Mouse (Mus musculus) lung, embryonic 14.5 days (tissue): ENCODE results near the gene Faah. TPM values are rescaled to one million over a fixed set of nuclear protein-coding genes. Genes with fewer than 3 reads are reported as not detected.

ENCODE experiments used
- ATAC-seq: fragments of 200-750 bp; cut with Nextera tagmentation; 2 replicates; pipeline ENCODE4 v1.8.0; 2017; ENCODE audit warnings: mild to moderate bottlenecking, moderate TSS enrichment, moderate library complexity; ENCODE audit not compliant: insufficient read depth
- DNase-seq: peaks from one replicate; pipeline ENCODE4 v3.0.0-alpha.2; 2015
- H3K27ac ChIP-seq: fragments of 300-500 bp; sonication (generic); 2 replicates; pipeline ENCODE4 v1.5.1; 2014; ENCODE audit warnings: low read depth, mild to moderate bottlenecking, moderate library complexity
- H3K27me3 ChIP-seq: fragments of 300-500 bp; sonication (generic); 2 replicates; pipeline ENCODE4 v1.6.1; 2014; ENCODE audit warnings: low read length, control low read depth; ENCODE audit not compliant: insufficient read depth
- H3K36me3 ChIP-seq: fragments of 300-500 bp; sonication (generic); 2 replicates; pipeline ENCODE4 v1.6.1; 2014; ENCODE audit warnings: control low read depth; ENCODE audit not compliant: insufficient read depth
- H3K4me1 ChIP-seq: fragments of 300-500 bp; sonication (generic); 2 replicates; pipeline ENCODE4 v1.6.1; 2014; ENCODE audit warnings: antibody characterized with exemption, control low read depth; ENCODE audit not compliant: insufficient read depth
- H3K4me2 ChIP-seq: fragments of 300-500 bp; sonication (generic); 2 replicates; pipeline ENCODE4 v1.6.1; 2014; ENCODE audit warnings: mild to moderate bottlenecking
- H3K4me3 ChIP-seq: fragments of 300-500 bp; sonication (generic); 2 replicates; pipeline ENCODE4 v1.5.1; 2014; ENCODE audit warnings: low read depth, low read length
- H3K9ac ChIP-seq: fragments of 300-500 bp; sonication (generic); 2 replicates; pipeline ENCODE4 v1.6.1; 2014
- H3K9me3 ChIP-seq: fragments of 300-500 bp; sonication (generic); 2 replicates; pipeline ENCODE4 v1.6.1; 2016; ENCODE audit warnings: low read depth, low read length, control low read depth
- CTCF ChIP-seq: IDR thresholded peaks from 2 replicates; pipeline ENCODE4 v1.5.1; 2016; ENCODE audit warnings: antibody characterized with exemption, low read depth
- WGBS: fragments of 180-500 bp; shearing (Covaris S2); extraction: QIAGEN DNeasy Blood & Tissue Kit; methylation state at CpG from one replicate; pipeline ENCODE4 v1.1.7; 2014; 5-methylcytosine and 5-hydroxymethylcytosine counted together
- polyA plus RNA-seq: library from polyadenylated mRNA; unstranded; fragments of >200 nt; fragmentation: Nextera tagmentation; extraction: Ambion mirVana; gene quantifications from 2 replicates; pipeline ENCODE4 v1.2.1, GENCODE M21; 2014

Faah gene
- polyA plus RNA-seq, 1 experiment from 2014 or later = 6.3 TPM

DNA sequence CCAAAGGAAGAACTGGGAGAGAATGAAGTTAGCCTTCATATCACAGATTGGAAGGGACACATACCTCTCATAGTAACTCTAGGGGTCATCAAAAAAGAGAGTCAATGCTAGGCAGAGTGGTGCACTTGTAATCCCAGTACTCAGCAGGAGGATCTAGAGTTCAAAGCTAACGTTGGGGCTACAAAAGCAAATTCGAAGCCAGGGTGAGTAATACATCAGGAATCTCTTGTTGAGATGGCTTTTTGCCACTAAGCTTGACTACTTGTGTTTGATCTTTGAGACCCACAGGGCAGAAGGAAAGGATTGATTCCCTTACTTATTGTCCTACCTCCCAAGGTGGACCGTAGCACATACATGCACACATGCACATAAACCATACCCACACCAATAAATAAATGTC, 31.5 kb upstream of the Faah start:
- WGBS = 68% methylated on average over 3 of the region's 3 CpGs
- no peak for DNase-seq
- TF ChIP-seq CTCF = no peak

DNA sequence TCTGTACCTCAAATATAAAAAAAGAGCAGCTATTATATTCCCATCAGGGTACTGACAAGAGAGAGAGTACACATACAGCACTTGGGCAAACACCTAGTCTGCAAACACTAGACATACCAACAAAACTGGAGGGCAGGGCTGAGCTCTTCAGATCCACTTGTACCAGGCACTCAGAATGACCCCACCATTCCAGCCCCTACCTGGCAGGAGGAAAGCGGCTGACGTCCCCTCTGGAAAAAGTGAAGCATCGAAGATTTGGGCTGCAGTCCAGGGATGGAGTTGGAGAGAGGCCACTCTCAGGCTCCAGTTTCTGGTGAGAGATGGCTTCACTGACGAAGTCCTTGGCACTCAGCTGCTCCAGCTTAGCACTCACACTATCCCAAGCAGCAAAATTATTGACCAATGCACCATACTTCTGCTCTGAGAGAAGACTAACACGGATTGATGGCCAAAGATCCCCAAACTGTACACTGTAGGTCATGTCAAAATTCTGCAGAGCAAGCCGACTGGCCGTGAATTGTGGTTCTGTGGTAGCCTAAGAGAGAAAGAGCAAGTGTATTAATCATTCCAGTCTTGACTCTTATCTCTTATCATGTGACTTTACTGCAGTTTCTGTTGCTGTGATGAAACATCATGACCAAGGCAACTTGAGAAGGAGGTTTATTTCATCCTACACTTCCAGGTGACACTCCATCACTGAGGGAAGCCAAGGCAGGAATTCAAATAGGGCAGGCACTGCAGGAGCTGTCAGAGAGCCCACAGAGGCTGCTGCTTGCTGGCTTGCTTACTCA, 30.6 kb upstream of the Faah start:
- WGBS = 55% methylated on average over 7 of the region's 7 CpGs
- Histone ChIP-seq H3K4me3 (no peak overlapping the region), H3K9me3 (no peaks in the 10 kb centered on the region), H3K4me2 (peak overlapping the region; percentile 15; the same call in 1 of the 2 replicates), H3K4me1 (0 out of 2 replicates have a peak, but pooled peaks cover 6% of the 10 kb centered on the region), H3K36me3 (0 out of 2 replicates have a peak, but pooled peaks cover 10% of the 10 kb centered on the region), H3K9ac (no peak overlapping the region), H3K27me3 (no peaks in the 10 kb centered on the region), H3K27ac (peak overlapping the region; percentile 36; the same call in 1 of the 2 replicates)
- TF ChIP-seq CTCF = no peak
- DNase-seq (peak; percentile 73), ATAC-seq (peak; percentile 84)

More for the DNA sequence above, 31.5 kb upstream of the Faah start:
- Histone ChIP-seq H3K4me2 (no peak overlapping the region), H3K36me3 (0 out of 2 replicates have a peak, but pooled peaks cover 10% of the 10 kb centered on the region), H3K9me3 (no peaks in the 10 kb centered on the region), H3K9ac (no peak overlapping the region), H3K27ac (no peak overlapping the region), H3K4me1 (0 out of 2 replicates have a peak, but pooled peaks cover 6% of the 10 kb centered on the region), H3K27me3 (no peaks in the 10 kb centered on the region), H3K4me3 (no peak overlapping the region)
- no peak for ATAC-seq

DNA sequence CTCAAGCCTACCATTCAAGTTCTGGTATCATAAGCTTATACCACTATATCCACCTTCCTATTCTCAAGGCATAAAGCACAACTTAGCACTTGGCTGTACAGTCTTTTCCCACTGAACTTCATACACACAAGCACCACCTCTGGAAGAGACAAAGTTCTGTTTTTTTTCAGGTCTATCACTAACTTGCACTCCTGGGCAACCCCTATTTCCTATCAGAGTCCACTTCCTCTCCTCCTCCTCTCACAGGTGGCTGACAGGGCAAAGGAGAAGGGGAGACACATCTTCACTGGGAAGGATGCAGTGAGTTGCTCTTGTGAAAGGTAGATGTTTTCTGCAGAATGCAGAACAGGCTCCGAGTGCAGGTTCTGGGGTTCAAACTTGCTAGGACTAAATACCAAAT, 30.0 kb upstream of the Faah start:
- Histone ChIP-seq H3K4me2 (no peak overlapping the region), H3K4me3 (no peak overlapping the region), H3K27me3 (no peaks in the 10 kb centered on the region), H3K36me3 (peaks cover 13% of the 10 kb centered on the region; the same call in 1 of the 2 replicates), H3K27ac (no peak overlapping the region), H3K9me3 (no peaks in the 10 kb centered on the region), H3K9ac (no peak overlapping the region), H3K4me1 (0 out of 2 replicates have a peak, but pooled peaks cover 6% of the 10 kb centered on the region)
- ATAC-seq (no peak), DNase-seq (no peak)
- WGBS = 75% methylated on average over 1 of the region's 1 CpGs
- TF ChIP-seq CTCF = no peak

GRCm38 (mm10) chr4:116046604-116047003, 28.9 kb upstream of the Faah start:
- Histone ChIP-seq H3K4me3 (no peak overlapping the region), H3K4me2 (no peak overlapping the region), H3K9ac (no peak overlapping the region), H3K9me3 (no peaks in the 10 kb centered on the region), H3K27ac (no peak overlapping the region), H3K4me1 (0 out of 2 replicates have a peak, but pooled peaks cover 3% of the 10 kb centered on the region), H3K27me3 (no peaks in the 10 kb centered on the region), H3K36me3 (peaks cover 24% of the 10 kb centered on the region)
- no peak for TF ChIP-seq CTCF
- DNase-seq (no peak), ATAC-seq (no peak)
- WGBS = 81% methylated on average over 2 of the region's 2 CpGs

DNA sequence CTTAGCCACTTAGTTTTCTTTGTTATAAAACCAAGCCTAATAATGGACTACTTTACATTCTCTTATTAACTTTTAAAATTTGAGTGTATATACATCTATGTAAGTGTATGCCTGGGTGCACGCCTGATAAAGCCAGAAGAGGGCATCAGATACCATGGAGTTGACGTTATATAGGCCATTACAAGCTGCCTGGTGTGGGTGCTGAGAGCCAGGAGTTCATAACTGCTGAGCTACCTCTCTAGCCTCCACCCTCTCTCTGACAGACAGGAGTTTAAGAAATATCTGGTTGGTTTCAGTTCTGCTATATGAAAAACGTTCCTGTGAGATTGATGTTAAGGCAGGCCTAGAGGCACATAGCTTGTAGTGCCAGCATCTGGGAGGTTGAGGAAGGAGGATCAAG, 24.5 kb upstream of the Faah start:
- peak; percentile 15 for DNase-seq
- no peaks in the 10 kb centered on the region for H3K9me3 ChIP-seq
- no peak overlapping the region for H3K4me3 ChIP-seq
- no peaks in the 10 kb centered on the region for H3K27me3 ChIP-seq
- no peak for ATAC-seq
- no peak overlapping the region for H3K4me2 ChIP-seq
- WGBS = 72% methylated on average over 3 of the region's 3 CpGs
- no peak overlapping the region for H3K27ac ChIP-seq
- H3K9ac ChIP-seq = no peak overlapping the region
- TF ChIP-seq CTCF = peak; percentile 21
- H3K36me3 ChIP-seq = peaks cover 36% of the 10 kb centered on the region
- H3K4me1 ChIP-seq = no peaks in the 10 kb centered on the region

DNA sequence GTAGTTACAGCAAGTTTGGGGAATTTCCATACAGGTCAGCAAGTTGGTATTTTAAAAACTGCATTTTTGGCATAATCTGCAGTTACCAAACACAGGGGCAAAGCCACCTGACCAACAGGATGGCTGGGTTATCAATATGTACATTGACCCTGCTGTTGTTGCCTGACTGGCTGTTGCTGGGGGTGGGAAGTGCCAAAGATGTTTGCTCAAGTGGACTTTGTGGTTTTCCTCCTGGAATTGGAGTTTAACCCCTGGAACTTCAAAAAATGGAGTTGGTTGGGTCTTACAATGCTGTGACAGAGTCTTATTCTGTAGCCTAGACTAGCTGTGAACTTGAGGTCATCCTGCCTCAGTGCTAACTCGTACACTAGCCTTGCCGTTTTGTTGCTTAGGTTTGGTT, 22.7 kb upstream of the Faah start:
- no peak for DNase-seq
- 75% methylated on average over 2 of the region's 2 CpGs for WGBS

DNA sequence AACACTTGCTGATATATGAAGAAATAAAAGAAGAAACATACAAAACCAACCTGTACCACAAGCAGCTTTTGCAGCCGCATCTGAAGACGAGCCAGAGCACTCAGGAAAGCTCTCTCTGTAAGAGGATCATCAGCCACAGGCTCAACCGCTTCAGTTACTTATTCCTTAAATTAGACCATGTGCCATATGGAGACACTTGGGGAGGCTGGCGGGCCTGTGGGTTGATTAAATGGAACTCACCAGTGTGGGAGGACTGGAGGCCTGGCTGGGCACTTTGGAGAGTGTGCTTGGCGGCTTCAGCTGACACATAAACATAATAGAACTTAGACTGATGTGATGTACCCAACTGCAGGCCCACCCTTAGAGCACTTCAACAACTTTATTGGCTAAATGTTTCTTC, 15.6 kb upstream of the Faah start:
- H3K4me2 ChIP-seq = no peak overlapping the region
- H3K9me3 ChIP-seq = no peaks in the 10 kb centered on the region
- H3K4me3 ChIP-seq = no peak overlapping the region
- peaks cover 37% of the 10 kb centered on the region for H3K36me3 ChIP-seq
- H3K27ac ChIP-seq = no peak overlapping the region
- DNase-seq (no peak), ATAC-seq (no peak)
- 87% methylated on average over 5 of the region's 5 CpGs for WGBS
- H3K27me3 ChIP-seq = no peaks in the 10 kb centered on the region
- H3K9ac ChIP-seq = no peak overlapping the region
- no peaks in the 10 kb centered on the region for H3K4me1 ChIP-seq
- no peak for TF ChIP-seq CTCF

More for the DNA sequence above, 22.7 kb upstream of the Faah start:
- Histone ChIP-seq H3K27me3 (no peaks in the 10 kb centered on the region), H3K9ac (no peak overlapping the region), H3K9me3 (no peaks in the 10 kb centered on the region), H3K27ac (no peak overlapping the region), H3K4me3 (no peak overlapping the region), H3K4me2 (no peak overlapping the region), H3K36me3 (peaks cover 38% of the 10 kb centered on the region), H3K4me1 (no peaks in the 10 kb centered on the region)
- TF ChIP-seq CTCF = no peak
- ATAC-seq = no peak
